Mouse (Mus musculus) heart, postnatal 4 days (tissue): ENCODE data around the gene Adra1d. TPM values are rescaled to one million over a fixed set of nuclear protein-coding genes. Genes with fewer than 3 reads are reported as not detected.

ENCODE experiments used
- DNase-seq: peaks from one replicate; pipeline ENCODE4 v3.0.0; 2021
- total RNA-seq, 2 experiments: library from RNA; stranded (reverse); gene quantifications; 2 replicates each; pipeline ENCODE4 v1.2.3; 2021

The Adra1d gene
- total RNA-seq, 2 experiments from 2014 or later: 2.8 to 3.8 TPM

- no peak for DNase-seq
Measured at GRCm38 (mm10) chr2:131539780-131540179, 22.3 kb downstream of the Adra1d start.

DNA sequence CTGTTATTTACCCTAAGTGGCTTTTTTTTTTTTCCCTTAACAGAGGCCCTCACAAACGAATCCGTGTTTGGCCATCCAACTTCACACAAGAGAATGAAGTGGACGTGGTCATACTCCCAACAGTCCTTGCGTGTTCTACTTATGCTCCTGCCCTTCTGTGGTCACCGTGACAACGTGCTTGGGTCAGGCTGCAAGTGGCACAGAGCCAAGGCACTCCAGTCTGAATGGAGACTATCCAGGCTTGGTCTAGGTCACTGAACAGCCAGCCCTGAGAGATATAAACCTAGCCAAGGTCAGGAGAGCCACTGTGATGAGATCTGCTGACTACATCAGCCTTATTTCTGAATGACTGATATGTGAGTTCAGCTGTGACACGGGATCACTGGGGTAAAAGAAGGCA is 23.7 kb downstream of the Adra1d start:
- DNase-seq: peak; percentile 80

GRCm38 (mm10) chr2:131535168-131535567 is 26.9 kb downstream of the Adra1d start:
- no peak for DNase-seq

DNA sequence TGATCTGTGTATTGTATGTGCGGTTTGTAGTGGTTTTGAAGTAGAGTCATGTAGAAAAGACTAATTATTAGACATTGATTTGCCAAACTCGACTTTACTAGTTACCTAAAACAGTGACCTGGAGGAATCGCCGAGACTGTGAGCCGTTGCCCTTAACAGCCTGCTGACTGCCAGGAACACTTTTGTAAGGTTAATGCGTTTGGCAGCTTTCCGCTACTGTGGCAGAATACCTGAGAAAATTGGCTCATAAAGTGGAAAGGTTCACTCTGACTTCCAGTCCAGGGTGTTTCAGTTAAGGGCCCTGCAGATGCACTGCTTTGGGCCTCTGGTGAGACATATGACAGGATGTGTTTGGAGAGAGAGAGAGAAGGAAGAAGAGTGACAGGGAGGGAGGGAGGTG is 30.8 kb downstream of the Adra1d start:
- no peak for DNase-seq

DNA sequence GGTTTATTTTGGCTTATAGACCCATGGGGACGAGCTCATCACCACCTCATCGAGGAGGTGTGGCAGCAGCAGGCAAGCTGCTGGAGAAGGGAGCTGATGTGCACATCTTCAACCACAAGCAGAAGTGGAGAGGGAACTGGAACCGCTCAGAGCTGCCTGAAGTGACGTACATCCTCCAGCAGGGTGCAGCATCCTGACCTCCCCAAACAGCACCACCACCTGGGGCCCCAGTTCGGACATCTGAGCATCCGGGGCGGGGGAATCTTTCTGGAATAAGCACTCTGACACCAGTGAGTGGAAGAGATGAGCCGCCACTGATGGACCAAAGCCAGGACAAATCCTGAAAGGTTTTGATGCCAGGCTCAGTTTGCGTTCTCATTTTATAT is 31.5 kb downstream of the Adra1d start:
- DNase-seq: peak; percentile 73

DNA sequence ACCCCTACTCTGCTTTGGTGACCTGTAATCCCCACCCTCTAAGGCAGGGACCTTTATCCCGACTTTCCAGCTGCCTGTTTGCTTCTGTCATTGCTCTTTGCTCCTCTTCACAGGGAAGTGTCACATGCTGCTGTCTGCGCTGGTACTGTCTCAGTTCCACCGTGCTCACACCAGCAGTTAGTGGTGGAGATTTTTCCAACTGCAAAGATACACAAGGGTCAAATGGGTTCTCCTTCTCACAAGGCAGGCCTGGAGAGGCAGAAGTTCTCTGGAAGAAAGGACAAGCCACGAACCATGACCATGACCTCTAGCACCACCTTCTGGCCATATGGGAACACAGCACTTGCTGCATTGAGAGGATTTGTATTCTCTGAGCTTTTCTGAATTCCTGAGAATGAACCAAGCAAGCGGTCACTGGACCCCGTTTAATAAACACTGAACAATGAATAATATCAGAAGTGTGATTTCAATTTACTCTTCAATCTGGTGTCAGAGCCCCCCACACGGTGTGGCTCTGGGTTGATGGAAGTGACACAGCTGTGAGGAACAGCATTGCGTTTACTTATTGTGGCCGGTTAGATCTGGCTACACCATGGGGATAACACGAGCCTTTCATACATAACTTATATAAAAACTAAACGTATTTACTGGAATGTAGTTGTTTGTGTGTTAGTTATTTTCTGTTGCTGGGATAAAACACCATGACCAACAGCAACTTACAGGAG is 32.0 kb downstream of the Adra1d start:
- DNase-seq: peak; percentile 76

DNA sequence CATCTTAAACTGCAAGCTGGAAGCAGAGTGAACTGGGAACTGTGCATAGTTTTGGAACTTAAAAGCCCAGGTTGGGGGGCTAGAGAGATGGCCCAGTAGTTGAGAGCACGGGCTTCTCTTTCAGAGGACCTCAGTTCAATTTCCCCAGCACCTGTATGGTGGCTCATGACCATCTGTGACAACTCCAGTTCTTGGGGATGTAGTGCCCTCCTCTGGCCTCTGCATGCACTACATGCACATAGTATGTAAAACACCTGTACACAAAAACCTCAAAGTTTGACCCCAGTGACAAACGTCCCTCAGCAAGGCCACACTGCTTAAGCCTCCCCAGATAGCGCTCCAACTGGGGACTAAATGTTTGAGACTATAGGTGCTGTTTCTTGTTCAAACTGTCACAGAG is 35.0 kb downstream of the Adra1d start:
- DNase-seq: peak; percentile 51

DNA sequence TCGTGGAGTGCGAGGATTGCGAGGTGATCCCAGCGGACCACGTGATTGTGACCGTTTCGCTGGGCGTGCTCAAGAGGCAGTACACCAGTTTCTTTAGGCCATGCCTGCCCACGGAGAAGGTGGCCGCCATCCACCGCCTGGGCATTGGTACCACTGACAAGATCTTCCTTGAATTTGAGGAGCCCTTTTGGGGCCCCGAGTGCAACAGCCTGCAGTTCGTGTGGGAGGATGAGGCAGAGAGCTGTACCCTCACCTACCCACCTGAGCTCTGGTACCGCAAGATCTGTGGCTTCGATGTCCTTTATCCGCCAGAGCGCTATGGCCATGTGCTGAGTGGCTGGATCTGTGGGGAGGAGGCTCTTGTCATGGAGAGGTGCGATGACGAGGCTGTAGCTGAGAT is 41.3 kb downstream of the Adra1d start:
- no peak for DNase-seq

DNA sequence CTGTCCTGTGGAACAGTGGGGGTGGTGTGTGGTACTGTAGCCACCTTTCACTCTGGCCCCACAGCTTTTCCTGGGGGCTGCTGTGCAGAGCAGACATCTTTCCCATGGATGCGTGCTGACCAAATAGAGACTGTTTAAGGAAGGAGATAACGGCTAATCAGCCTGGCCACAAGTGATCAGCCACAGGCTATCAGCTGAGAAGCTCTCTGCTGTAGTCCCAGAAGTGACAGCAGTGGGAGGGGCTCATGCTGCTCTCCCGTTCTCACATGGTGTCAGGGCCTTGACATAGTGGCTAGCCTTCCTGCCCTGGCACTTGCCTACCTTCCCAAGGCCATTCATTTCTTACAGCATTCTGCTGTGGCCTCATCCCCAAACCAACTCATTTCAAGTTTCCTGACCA is 43.3 kb downstream of the Adra1d start:
- DNase-seq: no peak

- DNase-seq: no peak
Measured at GRCm38 (mm10) chr2:131517550-131517949, 44.5 kb downstream of the Adra1d start.

GRCm38 (mm10) chr2:131514055-131514621 is 47.9 kb downstream of the Adra1d start:
- DNase-seq: no peak

DNA sequence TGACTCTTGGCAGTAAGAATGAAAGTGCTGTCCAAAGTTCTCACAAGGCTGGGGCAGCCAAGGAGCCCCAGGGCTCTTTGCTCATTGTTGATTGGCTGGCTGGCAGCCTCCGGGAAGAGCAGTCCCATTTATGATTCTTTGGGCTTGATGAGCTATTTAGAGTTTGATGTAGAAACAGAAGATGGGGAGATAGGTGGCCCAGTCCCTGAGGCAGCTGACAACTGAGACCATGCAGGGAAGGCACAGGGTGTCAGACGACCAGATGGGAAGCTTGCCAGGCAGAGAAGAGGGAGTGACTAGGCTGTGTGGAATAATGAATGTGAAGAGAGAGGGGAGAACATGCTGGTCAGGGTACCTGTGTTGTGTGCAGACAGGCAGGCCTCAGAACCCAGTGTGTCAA is 48.6 kb downstream of the Adra1d start:
- no peak for DNase-seq

- DNase-seq: no peak
Measured at GRCm38 (mm10) chr2:131510531-131510930, 51.6 kb downstream of the Adra1d start.

DNA sequence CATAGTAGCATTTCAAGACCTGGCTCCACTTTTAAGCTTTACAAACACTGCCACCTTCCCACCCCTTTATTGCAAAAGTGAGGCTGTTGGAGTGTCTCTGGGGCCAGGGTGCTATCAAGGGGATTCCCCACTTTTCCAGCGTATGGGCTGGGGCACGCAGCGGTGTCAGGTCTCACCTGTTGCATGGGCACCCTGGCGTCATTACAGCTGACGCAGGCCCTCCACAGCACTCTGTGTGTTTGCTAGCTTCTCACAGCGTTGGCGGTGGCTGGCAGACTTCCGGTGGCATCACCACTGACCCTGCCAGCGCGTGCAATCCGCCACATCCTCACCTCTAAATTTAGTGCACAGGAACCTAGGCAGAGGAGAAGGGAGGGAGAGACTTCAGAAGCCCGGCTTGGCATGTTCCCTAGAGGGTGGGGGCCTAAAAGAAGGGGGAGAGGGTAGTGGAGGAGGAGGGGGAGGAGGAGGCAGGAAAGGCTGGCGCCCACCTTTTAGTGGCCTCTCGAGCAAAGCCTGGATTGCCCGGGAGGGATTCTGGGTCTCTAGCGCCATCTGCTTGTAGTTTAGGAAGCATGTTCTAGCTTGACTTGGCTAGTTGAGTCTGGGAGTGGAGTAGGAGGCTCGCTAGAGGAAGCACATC is 52.3 kb downstream of the Adra1d start:
- peak; percentile 79 for DNase-seq

DNA sequence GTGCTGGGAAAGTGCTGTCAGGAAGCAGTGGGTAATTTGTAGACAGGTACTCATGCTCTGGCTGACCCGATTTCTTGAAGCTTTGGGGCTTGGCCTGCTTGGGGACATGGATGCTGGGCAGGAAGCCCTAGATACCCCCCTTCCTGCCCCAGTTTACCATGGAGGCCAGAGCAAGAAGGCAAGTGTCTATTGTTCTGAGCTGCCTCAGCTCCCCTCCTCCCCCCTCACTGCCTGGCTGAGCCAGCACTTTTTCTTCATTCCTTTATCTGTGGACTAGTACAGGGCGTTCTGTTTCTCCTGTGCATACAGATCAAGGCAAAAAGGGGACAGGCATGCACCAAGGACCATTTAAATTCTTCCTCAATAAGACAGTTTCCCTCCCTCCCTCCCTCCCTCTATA is 53.6 kb downstream of the Adra1d start:
- DNase-seq: no peak

DNA sequence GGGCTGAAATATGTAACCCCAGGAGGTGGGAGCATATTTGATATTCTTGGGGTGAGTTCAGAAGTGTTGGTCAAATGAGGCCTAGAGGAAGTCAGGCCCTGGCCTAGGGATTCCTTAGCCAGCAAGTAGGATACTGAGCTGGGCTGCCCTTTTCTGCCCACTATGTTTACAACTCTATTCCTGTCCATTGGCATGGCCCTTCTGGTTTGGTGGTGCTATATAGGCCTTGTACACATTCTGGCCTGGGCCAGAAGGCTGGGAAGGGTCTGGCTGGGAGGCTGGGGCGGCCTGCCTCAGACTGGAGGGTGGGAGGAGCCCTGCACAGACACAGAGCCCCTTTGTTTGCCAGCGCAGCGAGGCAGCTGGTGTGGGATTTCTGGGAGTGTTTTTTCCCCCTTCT is 55.7 kb downstream of the Adra1d start:
- DNase-seq: peak; percentile 33

- no peak for DNase-seq
Measured at GRCm38 (mm10) chr2:131505431-131505830, 56.7 kb downstream of the Adra1d start.

GRCm38 (mm10) chr2:131502561-131502960 is 59.5 kb downstream of the Adra1d start:
- no peak for DNase-seq

GRCm38 (mm10) chr2:131501886-131502285 is 60.2 kb downstream of the Adra1d start:
- DNase-seq: no peak

- no peak for DNase-seq
Measured at GRCm38 (mm10) chr2:131499290-131499845, 62.7 kb downstream of the Adra1d start.

GRCm38 (mm10) chr2:131498219-131498618 is 63.9 kb downstream of the Adra1d start:
- peak; percentile 55 for DNase-seq

- DNase-seq: no peak
Measured at GRCm38 (mm10) chr2:131497224-131497856, 64.7 kb downstream of the Adra1d start.
